Mouse (Mus musculus): ENCODE measurements around the gene Lsm11.

Lsm11 gene

GRCm38 (mm10) chr11:45926640-45927082 lies 18.1 kb downstream of the Lsm11 start:
- DNase-seq, result peak; percentile 86

GRCm38 (mm10) chr11:45925436-45925835 lies 19.3 kb downstream of the Lsm11 start:
- no peak for DNase-seq

GRCm38 (mm10) chr11:45921480-45921898 lies 23.2 kb downstream of the Lsm11 start:
- DNase-seq, result no peak

GRCm38 (mm10) chr11:45921026-45921425 lies 23.7 kb downstream of the Lsm11 start:
- DNase-seq, result no peak

- DNase-seq, result no peak
These were observed 25.9 kb downstream of the Lsm11 start for GRCm38 (mm10) chr11:45918836-45919235.

- DNase-seq, result no peak
These were observed 26.7 kb downstream of the Lsm11 start for GRCm38 (mm10) chr11:45918018-45918417.

GRCm38 (mm10) chr11:45916196-45916595 lies 28.5 kb downstream of the Lsm11 start:
- DNase-seq, result no peak

- DNase-seq, result no peak
These were observed 34.0 kb downstream of the Lsm11 start for GRCm38 (mm10) chr11:45910701-45911100.

GRCm38 (mm10) chr11:45908894-45909293 lies 35.8 kb downstream of the Lsm11 start:
- DNase-seq, result no peak

GRCm38 (mm10) chr11:45908070-45908469 lies 36.7 kb downstream of the Lsm11 start:
- DNase-seq, result no peak

- peak; percentile 18 for DNase-seq
These were observed 37.4 kb downstream of the Lsm11 start for GRCm38 (mm10) chr11:45907301-45907700.

GRCm38 (mm10) chr11:45906109-45906786 lies 38.5 kb downstream of the Lsm11 start:
- DNase-seq, result no peak

GRCm38 (mm10) chr11:45900233-45901015 lies 44.3 kb downstream of the Lsm11 start:
- DNase-seq, result no peak

GRCm38 (mm10) chr11:45897392-45897791 lies 47.3 kb downstream of the Lsm11 start:
- DNase-seq, result no peak

- no peak for DNase-seq
These were observed 51.8 kb downstream of the Lsm11 start for GRCm38 (mm10) chr11:45892861-45893360.

- no peak for DNase-seq
These were observed 54.3 kb downstream of the Lsm11 start for GRCm38 (mm10) chr11:45890423-45890822.

GRCm38 (mm10) chr11:45889981-45890380 lies 54.8 kb downstream of the Lsm11 start:
- no peak for DNase-seq

- DNase-seq, result no peak
These were observed 56.2 kb downstream of the Lsm11 start for GRCm38 (mm10) chr11:45888471-45889030.

GRCm38 (mm10) chr11:45886596-45886995 lies 58.1 kb downstream of the Lsm11 start:
- DNase-seq, result no peak

- no peak for DNase-seq
These were observed 59.0 kb downstream of the Lsm11 start for GRCm38 (mm10) chr11:45885606-45886230.

- DNase-seq, result peak; percentile 54
These were observed 60.7 kb downstream of the Lsm11 start for GRCm38 (mm10) chr11:45884029-45884428.

- peak; percentile 40 for DNase-seq
These were observed 61.3 kb downstream of the Lsm11 start for GRCm38 (mm10) chr11:45883270-45883931.

GRCm38 (mm10) chr11:45881683-45882068 lies 63.1 kb downstream of the Lsm11 start:
- DNase-seq, result no peak
